Mouse (Mus musculus): ENCODE data around the gene Gm10413. TPM values are rescaled to one million over a fixed set of nuclear protein-coding genes. Genes with fewer than 3 reads are reported as not detected.
"Not testable (repeated sequence)": the region's sequence is repeated elsewhere in the genome, so short reads cannot be mapped to it uniquely, and the experiment has no call there.

Gm10413 gene
- not detected for total RNA-seq (2021)
- not detected in 2 replicates for polyA plus RNA-seq (2012; rRNA removed)
- long read RNA-seq: 0 reads

GRCm38 (mm10) chr14:3394793-3395192 is at the start of gene Gm10413:
Gm10413 (plus strand) TSS chr14:3395093.
- H3K9ac ChIP-seq (ENCODE audit: low read depth, low read length); intact Hi-C loops (cut with DNase I); H3K27ac ChIP-seq; DNase-seq; H3K36me3 ChIP-seq (ENCODE audit: control insufficient read depth, insufficient read depth, low read length); H3K27me3 ChIP-seq (ENCODE audit: control insufficient read depth, insufficient read depth, low read length); H3K4me1 ChIP-seq (ENCODE audit: control insufficient read depth, insufficient read depth, low read length); H3K4me3 ChIP-seq; H3K79me2 ChIP-seq (replicated peaks; ENCODE audit: control insufficient read depth, insufficient read depth, low read length): not testable (repeated sequence)
- no CpG with 5 or more reads among the region's 2 CpGs for whole genome bisulfite sequencing

GRCm38 (mm10) chr14:3412314-3412713 is 17.4 kb downstream of the Gm10413 start, which contains the start of gene Gm10409:
Gm10409 (plus strand) TSS chr14:3412614.
- H3K36me3 ChIP-seq (ENCODE audit: control insufficient read depth, insufficient read depth, low read length); H3K4me3 ChIP-seq; H3K27ac ChIP-seq; H3K9ac ChIP-seq (ENCODE audit: low read depth, low read length); DNase-seq; H3K79me2 ChIP-seq (replicated peaks; ENCODE audit: control insufficient read depth, insufficient read depth, low read length); H3K27me3 ChIP-seq (ENCODE audit: control insufficient read depth, insufficient read depth, low read length); H3K4me1 ChIP-seq (ENCODE audit: control insufficient read depth, insufficient read depth, low read length); intact Hi-C loops (cut with DNase I): not testable (repeated sequence)
- no CpG with 5 or more reads among the region's 32 CpGs for WGBS

- H3K4me3 ChIP-seq; DNase-seq; H3K9ac ChIP-seq (ENCODE audit: low read depth, low read length); H3K4me1 ChIP-seq (ENCODE audit: control insufficient read depth, insufficient read depth, low read length); H3K27me3 ChIP-seq (ENCODE audit: control insufficient read depth, insufficient read depth, low read length); H3K36me3 ChIP-seq (ENCODE audit: control insufficient read depth, insufficient read depth, low read length); intact Hi-C loops (cut with DNase I); H3K79me2 ChIP-seq (replicated peaks; ENCODE audit: control insufficient read depth, insufficient read depth, low read length); H3K27ac ChIP-seq: not testable (repeated sequence)
- no CpG with 5 or more reads among the region's 2 CpGs for WGBS
These were observed 32.9 kb downstream of the Gm10413 start, which contains the start of gene Gm3005 for GRCm38 (mm10) chr14:3427803-3428202. Gm3005 (plus strand) TSS chr14:3428103.

DNA sequence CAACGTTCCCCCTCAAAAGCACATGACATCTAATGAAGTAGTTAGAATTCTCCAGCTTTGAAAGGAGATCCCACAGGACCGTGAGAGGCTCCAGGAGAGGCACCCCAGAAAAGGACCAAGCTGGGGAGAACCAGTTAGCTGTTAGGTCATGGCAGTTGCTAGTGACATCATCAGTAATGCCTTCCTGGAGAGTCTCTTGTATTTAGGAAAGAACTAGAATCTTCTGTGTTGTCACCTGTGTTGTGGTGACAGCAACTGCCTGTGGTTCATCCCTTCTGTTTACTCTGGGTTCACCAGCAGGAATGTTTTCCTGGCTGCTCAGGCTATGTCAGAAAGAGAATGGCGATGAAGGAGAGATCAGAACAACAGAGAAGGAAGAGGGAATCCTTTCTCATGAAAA is 54.2 kb downstream of the Gm10413 start, which contains the start of gene Gm10408:
Gene Gm10408, plus strand, starts transcription at position 301 of the 400 bp plus-strand sequence.
- H3K79me2 ChIP-seq (replicated peaks; ENCODE audit: control insufficient read depth, insufficient read depth, low read length); H3K9ac ChIP-seq (ENCODE audit: low read depth, low read length); H3K4me1 ChIP-seq (ENCODE audit: control insufficient read depth, insufficient read depth, low read length); H3K4me3 ChIP-seq; intact Hi-C loops (cut with DNase I); H3K27me3 ChIP-seq (ENCODE audit: control insufficient read depth, insufficient read depth, low read length); H3K27ac ChIP-seq; H3K36me3 ChIP-seq (ENCODE audit: control insufficient read depth, insufficient read depth, low read length); DNase-seq: not testable (repeated sequence)
- WGBS: no CpG with 5 or more reads among the region's 3 CpGs

Other genes starting within 250 kb of the Gm10413 start
- not detected for gene Gm5795, start 206.8 kb upstream of the Gm10413 start, total RNA-seq (2021)
- gene Gm5795, start 206.8 kb upstream of the Gm10413 start, polyA plus RNA-seq (2012; rRNA removed): not detected in 2 replicates
- under 1 TPM; 0.23 to 0.61 TPM for gene D830030K20Rik, start 186.6 kb upstream of the Gm10413 start, total RNA-seq (2021)
- 0.12 and 1.2 TPM in 2 replicates for gene D830030K20Rik, start 186.6 kb upstream of the Gm10413 start, polyA plus RNA-seq (2012; rRNA removed)
- gene Gm2956, start 62.5 kb upstream of the Gm10413 start, total RNA-seq (2021): not detected
- not detected in 2 replicates for gene Gm2956, start 62.5 kb upstream of the Gm10413 start, polyA plus RNA-seq (2012; rRNA removed)
- gene Gm10409, start 17.5 kb downstream of the Gm10413 start, total RNA-seq (2021): under 1 TPM in 1 of 2 experiments, not detected in 1; 0.25 TPM
- 0.09 and 0.16 TPM in 2 replicates for gene Gm10409, start 17.5 kb downstream of the Gm10413 start, polyA plus RNA-seq (2012; rRNA removed)
- gene Gm3005, start 33.0 kb downstream of the Gm10413 start, total RNA-seq (2021): not detected
- 0.12 and 0.15 TPM in 2 replicates for gene Gm3005, start 33.0 kb downstream of the Gm10413 start, polyA plus RNA-seq (2012; rRNA removed)
- not detected for gene Gm10408, start 54.3 kb downstream of the Gm10413 start, total RNA-seq (2021)
- not detected in 2 replicates for gene Gm10408, start 54.3 kb downstream of the Gm10413 start, polyA plus RNA-seq (2012; rRNA removed)
- gene Gm3012, start 239.4 kb downstream of the Gm10413 start, total RNA-seq (2021): not detected
- not detected in 2 replicates for gene Gm3012, start 239.4 kb downstream of the Gm10413 start, polyA plus RNA-seq (2012; rRNA removed)